Mouse (Mus musculus): Measurements from ENCODE around the gene A630001G21Rik. TPM values are rescaled to one million over a fixed set of nuclear protein-coding genes. Genes with fewer than 3 reads are reported as not detected.

A630001G21Rik gene
- polyA plus RNA-seq, 1 experiment from 2014 or later = 2.5 TPM

- ATAC-seq = no peak
- 75% methylated on average over 10 of the region's 10 CpGs for WGBS (ENCODE audit: insufficient replicate concordance)
- H3K27ac ChIP-seq = no peak overlapping the region
Measured at GRCm38 (mm10) chr1:85720220-85720893, 58.1 kb downstream of the A630001G21Rik start.

DNA sequence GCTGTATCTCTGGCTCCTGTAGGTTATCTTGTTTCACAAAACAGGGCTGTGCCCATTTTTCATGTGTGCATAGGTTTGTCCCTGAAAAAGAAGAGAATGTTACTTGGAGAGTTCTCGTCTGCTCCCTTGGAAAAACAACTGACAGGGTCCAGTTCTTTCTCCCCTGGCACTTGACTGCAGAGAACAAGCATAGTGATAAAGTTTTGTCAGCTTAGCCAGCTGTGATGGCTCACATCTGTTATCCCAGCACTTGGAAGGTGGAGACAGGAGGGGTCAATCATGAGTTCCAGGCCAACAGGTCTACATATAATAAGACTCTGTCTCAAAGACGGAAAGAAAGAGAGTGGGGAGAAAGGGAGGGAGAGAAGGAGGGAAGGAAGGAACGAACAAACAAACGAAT lies 59.4 kb downstream of the A630001G21Rik start:
- ATAC-seq = no peak

More at GRCm38 (mm10) chr1:85720220-85720893, 58.1 kb downstream of the A630001G21Rik start:
- H3K36me3 ChIP-seq = no peaks in the 10 kb centered on the region
- no peak overlapping the region for H3K4me3 ChIP-seq
- H3K9ac ChIP-seq = no peak overlapping the region
- no peaks in the 10 kb centered on the region for H3K4me1 ChIP-seq
- no peaks in the 10 kb centered on the region for H3K9me3 ChIP-seq (replicated peaks)
- H3K27me3 ChIP-seq (replicated peaks) = no peaks in the 10 kb centered on the region
- no peak overlapping the region for H3K4me2 ChIP-seq

DNA sequence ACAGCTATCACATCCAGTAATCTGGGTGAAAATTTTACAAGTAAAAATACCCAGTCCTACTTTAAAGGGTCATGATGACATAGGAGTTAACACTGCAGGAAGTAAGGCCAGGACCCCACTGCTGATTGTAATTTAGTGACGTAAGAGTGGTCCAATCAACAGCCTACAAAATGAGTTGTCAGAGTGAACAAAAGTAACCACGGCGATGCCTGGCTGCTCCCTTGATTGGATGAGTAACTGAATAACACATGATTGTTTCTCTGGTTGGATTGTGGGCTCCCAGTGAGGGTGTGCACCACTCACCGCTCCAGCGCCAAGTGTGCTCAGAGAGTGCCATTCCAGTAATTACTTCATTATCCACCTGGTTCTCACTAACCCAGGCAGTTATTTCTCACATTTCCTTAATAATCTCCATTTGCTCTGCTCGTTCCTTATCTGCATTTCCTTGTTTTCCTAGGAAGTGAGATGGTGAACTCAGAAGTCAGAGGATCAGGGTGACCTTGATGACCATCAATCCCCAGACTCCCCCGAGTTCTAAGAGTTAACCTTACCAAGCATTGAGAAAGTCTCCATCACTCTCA lies 61.9 kb downstream of the A630001G21Rik start:
- H3K27ac ChIP-seq = no peak overlapping the region
- no peaks in the 10 kb centered on the region for H3K27me3 ChIP-seq (replicated peaks)
- no peaks in the 10 kb centered on the region for H3K36me3 ChIP-seq
- no peak overlapping the region for H3K4me3 ChIP-seq
- H3K9ac ChIP-seq = no peak overlapping the region
- WGBS (ENCODE audit: insufficient replicate concordance) = 74% methylated on average over 7 of the region's 7 CpGs
- no peak for ATAC-seq
- no peaks in the 10 kb centered on the region for H3K9me3 ChIP-seq (replicated peaks)
- no peak overlapping the region for H3K4me2 ChIP-seq
- no peaks in the 10 kb centered on the region for H3K4me1 ChIP-seq

More for the DNA sequence above, 59.4 kb downstream of the A630001G21Rik start:
- H3K27ac ChIP-seq = no peak overlapping the region
- no peaks in the 10 kb centered on the region for H3K4me1 ChIP-seq
- no peaks in the 10 kb centered on the region for H3K36me3 ChIP-seq
- WGBS (ENCODE audit: insufficient replicate concordance) = 68% methylated on average over 4 of the region's 4 CpGs
- no peak overlapping the region for H3K4me2 ChIP-seq
- no peak overlapping the region for H3K4me3 ChIP-seq
- no peaks in the 10 kb centered on the region for H3K9me3 ChIP-seq (replicated peaks)
- no peaks in the 10 kb centered on the region for H3K27me3 ChIP-seq (replicated peaks)
- no peak overlapping the region for H3K9ac ChIP-seq

GRCm38 (mm10) chr1:85714501-85714900 lies 63.9 kb downstream of the A630001G21Rik start:
- Histone ChIP-seq H3K27ac (no peak overlapping the region), H3K36me3 (no peaks in the 10 kb centered on the region), H3K27me3 (replicated peaks) (no peaks in the 10 kb centered on the region), H3K4me1 (no peaks in the 10 kb centered on the region), H3K9ac (no peak overlapping the region), H3K4me2 (no peak overlapping the region), H3K9me3 (replicated peaks) (no peaks in the 10 kb centered on the region), H3K4me3 (no peak overlapping the region)
- ATAC-seq = no peak

DNA sequence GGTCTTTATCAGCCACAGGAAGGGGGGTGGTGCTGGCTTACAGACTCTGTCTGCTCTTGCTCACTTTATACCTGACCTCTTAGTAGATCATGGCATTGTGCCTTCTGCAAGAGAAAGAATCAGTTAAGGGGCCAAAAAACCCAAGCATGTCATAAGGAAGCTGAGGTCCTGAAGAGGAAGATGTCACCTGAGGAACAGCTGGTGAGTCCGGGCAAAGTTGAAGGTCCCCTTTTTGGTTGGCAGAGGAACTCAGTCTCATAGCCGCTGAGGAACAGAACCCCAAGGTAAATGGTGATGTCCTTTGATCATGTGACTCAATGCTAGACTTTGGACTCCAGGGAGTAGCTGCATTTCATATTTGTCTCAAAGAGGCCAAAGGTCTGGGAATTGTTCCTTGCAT lies 71.7 kb downstream of the A630001G21Rik start:
- no peak overlapping the region for H3K27ac ChIP-seq
- 52% methylated on average over 2 of the region's 2 CpGs for WGBS (ENCODE audit: insufficient replicate concordance)
- ATAC-seq = no peak
- H3K27me3 ChIP-seq (replicated peaks) = no peaks in the 10 kb centered on the region
- H3K4me3 ChIP-seq = no peak overlapping the region
- no peak overlapping the region for H3K9ac ChIP-seq
- H3K36me3 ChIP-seq = no peaks in the 10 kb centered on the region
- H3K4me2 ChIP-seq = no peak overlapping the region
- peaks cover 10% of the 10 kb centered on the region for H3K4me1 ChIP-seq
- H3K9me3 ChIP-seq (replicated peaks) = no peaks in the 10 kb centered on the region

- 82% methylated on average over 1 of the region's 1 CpGs for WGBS (ENCODE audit: insufficient replicate concordance)
Measured at GRCm38 (mm10) chr1:85705552-85705951, 72.9 kb downstream of the A630001G21Rik start.

GRCm38 (mm10) chr1:85703245-85704186 lies 74.9 kb downstream of the A630001G21Rik start:
- 10% methylated on average over 22 of the region's 22 CpGs for WGBS (ENCODE audit: insufficient replicate concordance)
- ATAC-seq = peak; percentile 99
- H3K9ac ChIP-seq = 0 out of 2 replicates have a peak overlapping the region, but pooled peaks have one; percentile 19

More at GRCm38 (mm10) chr1:85705552-85705951, 72.9 kb downstream of the A630001G21Rik start:
- H3K9me3 ChIP-seq (replicated peaks) = no peaks in the 10 kb centered on the region
- H3K4me1 ChIP-seq = peaks cover 10% of the 10 kb centered on the region
- no peaks in the 10 kb centered on the region for H3K27me3 ChIP-seq (replicated peaks)
- no peaks in the 10 kb centered on the region for H3K36me3 ChIP-seq
- no peak for ATAC-seq
- H3K4me2 ChIP-seq = no peak overlapping the region
- H3K27ac ChIP-seq = no peak overlapping the region
- H3K9ac ChIP-seq = no peak overlapping the region
- no peak overlapping the region for H3K4me3 ChIP-seq

DNA sequence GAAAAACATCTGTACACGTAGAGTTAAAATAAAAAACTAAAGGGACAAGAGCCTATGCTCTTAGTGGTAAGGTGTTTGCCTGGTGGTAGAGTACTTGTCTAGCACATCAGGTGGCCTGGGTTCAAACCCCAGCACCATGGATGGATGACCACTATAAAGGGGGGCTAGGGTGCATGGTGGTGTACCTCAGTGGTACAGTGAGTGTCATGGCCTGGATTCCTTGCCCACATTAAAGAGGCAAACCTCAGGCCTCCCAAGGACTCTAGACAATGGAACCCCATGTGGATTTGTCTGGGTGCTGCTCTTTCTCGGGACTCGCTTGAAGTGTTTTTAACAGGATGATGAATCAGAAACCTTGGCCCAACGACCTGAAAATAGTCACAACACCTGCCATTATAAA lies 75.9 kb downstream of the A630001G21Rik start:
- Histone ChIP-seq H3K36me3 (no peaks in the 10 kb centered on the region), H3K9me3 (replicated peaks) (no peaks in the 10 kb centered on the region), H3K4me2 (no peak overlapping the region), H3K9ac (no peak overlapping the region), H3K4me3 (no peak overlapping the region), H3K27me3 (replicated peaks) (no peaks in the 10 kb centered on the region), H3K27ac (no peak overlapping the region), H3K4me1 (peaks cover 15% of the 10 kb centered on the region)
- no peak for ATAC-seq
- WGBS (ENCODE audit: insufficient replicate concordance) = 80% methylated on average over 4 of the region's 4 CpGs

More at GRCm38 (mm10) chr1:85703245-85704186, 74.9 kb downstream of the A630001G21Rik start:
- H3K4me3 ChIP-seq = peak overlapping the region; percentile 34
- H3K36me3 ChIP-seq = no peaks in the 10 kb centered on the region
- H3K4me2 ChIP-seq = peak overlapping the region; percentile 65
- peak overlapping the region; percentile 75 for H3K27ac ChIP-seq
- H3K27me3 ChIP-seq (replicated peaks) = no peaks in the 10 kb centered on the region
- H3K4me1 ChIP-seq = peaks cover 10% of the 10 kb centered on the region
- H3K9me3 ChIP-seq (replicated peaks) = no peaks in the 10 kb centered on the region

DNA sequence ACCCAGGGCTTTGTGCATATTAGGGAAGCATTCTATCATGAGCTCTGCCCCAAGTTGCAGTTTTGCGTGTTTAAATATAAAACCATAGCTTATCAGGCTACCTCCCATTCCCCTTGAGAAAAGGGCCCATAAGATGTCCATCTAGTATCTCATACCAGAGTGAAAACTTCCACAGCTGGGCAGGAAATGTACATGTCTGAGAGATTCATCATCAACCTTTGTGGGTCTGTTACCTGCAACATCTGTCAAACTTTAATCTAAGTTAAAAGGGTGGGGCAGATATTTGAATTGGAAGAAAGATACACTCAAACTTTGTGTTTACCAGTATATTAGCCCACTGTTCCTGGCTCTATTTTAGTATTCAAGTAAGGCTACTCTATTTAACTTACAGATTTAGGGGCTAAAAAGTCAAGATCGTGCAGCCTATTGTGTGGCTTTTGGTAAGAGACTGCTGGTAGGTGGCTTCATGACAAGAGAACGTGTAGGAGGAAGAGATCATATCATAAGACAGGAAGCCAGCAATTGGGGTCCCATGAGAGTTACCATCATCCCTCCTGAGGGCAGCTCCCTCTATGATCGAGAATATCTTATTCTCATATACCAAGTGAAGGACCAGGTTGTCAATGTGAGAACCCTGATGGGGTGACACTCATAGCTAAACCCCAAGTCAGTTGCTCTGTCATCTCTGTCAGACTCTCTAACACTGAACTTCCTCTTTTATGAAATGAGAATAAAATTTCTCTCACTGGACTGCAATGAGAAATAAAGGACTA lies 80.5 kb downstream of the A630001G21Rik start:
- 38% methylated on average over 4 of the region's 4 CpGs for WGBS (ENCODE audit: insufficient replicate concordance)
- no peak for ATAC-seq
- Histone ChIP-seq H3K9ac (no peak overlapping the region), H3K27me3 (replicated peaks) (no peaks in the 10 kb centered on the region), H3K27ac (no peak overlapping the region), H3K4me2 (no peak overlapping the region), H3K4me3 (no peak overlapping the region), H3K36me3 (no peaks in the 10 kb centered on the region), H3K9me3 (replicated peaks) (no peaks in the 10 kb centered on the region), H3K4me1 (peaks cover 16% of the 10 kb centered on the region)

DNA sequence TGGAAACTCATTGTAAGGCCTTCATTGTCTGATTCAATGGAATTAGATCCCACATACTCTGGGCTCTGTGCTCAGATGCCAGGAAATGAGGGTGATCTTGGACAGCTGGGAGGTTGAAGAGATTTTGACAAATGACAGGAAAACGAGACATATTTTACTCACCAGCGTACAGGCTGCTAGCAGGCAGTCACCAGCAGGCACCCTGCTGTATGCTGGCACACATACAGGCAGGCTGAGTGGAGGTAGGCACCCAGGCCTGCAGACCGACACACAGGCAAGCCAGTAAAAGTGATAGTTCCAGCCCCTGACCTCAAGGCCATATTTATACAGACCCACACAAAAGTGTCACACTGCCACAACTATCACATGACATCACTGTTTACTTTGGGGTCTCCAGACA lies 82.8 kb downstream of the A630001G21Rik start:
- no peak for ATAC-seq
- Histone ChIP-seq H3K36me3 (no peaks in the 10 kb centered on the region), H3K4me3 (no peak overlapping the region), H3K9ac (no peak overlapping the region), H3K4me2 (no peak overlapping the region), H3K27me3 (replicated peaks) (no peaks in the 10 kb centered on the region), H3K9me3 (replicated peaks) (no peaks in the 10 kb centered on the region), H3K27ac (no peak overlapping the region), H3K4me1 (peaks cover 19% of the 10 kb centered on the region)
- WGBS (ENCODE audit: insufficient replicate concordance) = 73% methylated on average over 3 of the region's 3 CpGs

GRCm38 (mm10) chr1:85693280-85693679 lies 85.2 kb downstream of the A630001G21Rik start:
- WGBS (ENCODE audit: insufficient replicate concordance) = 21% methylated on average over 3 of the region's 3 CpGs
- Histone ChIP-seq H3K4me2 (no peak overlapping the region), H3K9me3 (replicated peaks) (no peaks in the 10 kb centered on the region), H3K27ac (no peak overlapping the region; the same call in 1 of the 2 replicates), H3K4me3 (no peak overlapping the region), H3K4me1 (peaks cover 19% of the 10 kb centered on the region), H3K9ac (no peak overlapping the region), H3K27me3 (replicated peaks) (no peaks in the 10 kb centered on the region), H3K36me3 (no peaks in the 10 kb centered on the region)
- ATAC-seq = peak; percentile 89
